Mouse (Mus musculus): Measurements from ENCODE around the gene Lekr1. TPM values are rescaled to one million over a fixed set of nuclear protein-coding genes. Genes with fewer than 3 reads are reported as not detected.

The Lekr1 gene
- 1 to 10 TPM in 1 of 2 experiments, under 1 TPM in 1; 0.95 to 2.0 TPM for total RNA-seq (2023)

DNA sequence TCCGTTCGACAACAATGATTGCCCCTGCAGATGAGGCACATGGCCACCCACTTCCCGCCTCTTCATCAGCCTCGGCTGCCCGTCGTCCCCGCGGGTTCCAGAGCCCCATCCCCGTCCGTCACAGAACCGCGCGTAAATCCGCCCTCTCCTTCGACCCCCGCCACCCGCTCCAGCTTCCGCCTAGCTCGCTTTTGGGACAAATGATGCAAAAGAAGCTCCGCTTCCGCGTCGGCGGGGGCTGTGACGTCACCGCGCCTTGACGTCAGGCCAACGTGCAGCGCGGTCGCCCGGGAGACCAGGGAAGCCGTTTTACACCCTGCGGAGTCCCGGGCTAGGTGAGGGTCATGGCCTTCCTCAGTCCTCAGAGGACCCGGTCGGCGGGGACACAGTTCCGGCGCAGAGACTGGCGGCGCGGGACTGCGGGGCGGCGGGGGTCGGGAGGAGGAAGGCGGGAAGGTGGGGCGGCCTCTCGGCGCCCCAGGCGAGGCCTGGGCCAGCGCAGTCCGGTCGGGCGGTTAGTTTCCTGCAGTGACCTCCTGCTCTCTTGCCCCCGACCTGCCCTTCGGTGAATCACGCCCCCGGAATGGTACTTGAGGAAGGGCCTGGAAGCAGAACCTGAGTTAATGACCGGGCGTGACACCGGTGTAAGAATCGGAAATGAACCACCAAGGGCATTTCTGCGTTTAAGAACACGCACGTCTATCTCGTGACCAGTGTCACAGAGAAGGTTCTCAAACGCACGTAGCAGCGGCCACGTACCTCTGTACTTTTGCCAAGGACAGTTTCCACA is at the start of gene Lekr1:
Lekr1 (plus strand) TSS at position 252 of the 790 bp plus-strand sequence.

Other genes starting within 250 kb of the Lekr1 start
- 10 to 100 TPM; 35.0 to 42.4 TPM for gene Tiparp, start 137.8 kb upstream of the Lekr1 start, total RNA-seq (2023)

All from neutrophil, adult 83 days (primary cell).